Mouse (Mus musculus) gastrocnemius, adult 18-20 months (tissue): ENCODE measurements around the gene Sat2. TPM values are rescaled to one million over a fixed set of nuclear protein-coding genes. Genes with fewer than 3 reads are reported as not detected.
A peak's percentile ranks its signal among the peaks of the same experiment; 100 is the strongest.

Source experiments
- DNase-seq: peaks from one replicate; pipeline ENCODE4 v3.0.0; 2021; ENCODE audit warnings: low spot score
- long read RNA-seq, 2 experiments: library from polyadenylated mRNA; stranded (forward); transcript quantifications; one replicate each; pipeline ENCODE4 v2.0.0; 2021
- total RNA-seq, 2 experiments: library from RNA; stranded (reverse); gene quantifications; 2 replicates each; pipeline ENCODE4 v1.2.3; 2021

Gene Sat2
- 1 to 10 TPM; 2.5 to 2.6 TPM for total RNA-seq
- long read RNA-seq, experiment 1 = 0 reads
- long read RNA-seq, experiment 2, partial matches to known transcripts = 0 of 1 reads
- long read RNA-seq, experiment 2, other reads (novel, unspliced or antisense) = 1 of 1 reads

DNA sequence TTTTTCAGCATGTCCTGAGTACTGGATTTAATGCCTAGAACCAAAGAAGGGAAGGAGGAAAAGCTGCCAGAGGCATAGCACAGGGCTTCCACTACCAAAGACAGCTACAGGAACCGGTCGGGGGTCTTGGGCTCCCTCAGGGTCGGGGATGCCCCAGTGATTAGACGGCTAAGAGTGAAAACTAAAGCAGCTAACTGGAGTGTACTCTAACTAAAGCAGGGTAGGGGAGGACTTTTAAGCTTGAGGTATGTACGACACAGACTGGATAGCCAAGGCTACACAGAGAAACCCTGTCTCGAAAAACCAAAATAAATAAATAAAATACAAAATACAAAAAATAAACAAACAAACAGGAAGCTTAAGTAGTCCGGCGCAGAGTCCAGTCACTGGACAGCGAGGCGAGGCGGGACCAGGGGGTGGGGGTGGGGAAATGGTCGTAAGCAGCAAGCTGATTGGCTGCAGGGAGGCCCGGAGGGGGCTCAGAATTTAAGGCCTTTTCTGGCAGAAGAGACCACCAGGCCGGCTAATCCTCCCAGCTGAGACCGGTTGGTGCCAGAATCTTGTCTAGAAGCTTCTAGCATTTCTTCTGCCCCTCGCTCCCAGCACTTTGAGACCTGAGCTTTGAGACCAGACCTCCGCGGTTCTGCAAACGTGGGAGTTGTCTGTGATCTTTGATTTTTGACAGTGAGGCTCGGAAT is at the start of gene Sat2:
Gene Sat2, plus strand, starts transcription at position 454 of the 698 bp plus-strand sequence.
- DNase-seq = peak; percentile 45

DNA sequence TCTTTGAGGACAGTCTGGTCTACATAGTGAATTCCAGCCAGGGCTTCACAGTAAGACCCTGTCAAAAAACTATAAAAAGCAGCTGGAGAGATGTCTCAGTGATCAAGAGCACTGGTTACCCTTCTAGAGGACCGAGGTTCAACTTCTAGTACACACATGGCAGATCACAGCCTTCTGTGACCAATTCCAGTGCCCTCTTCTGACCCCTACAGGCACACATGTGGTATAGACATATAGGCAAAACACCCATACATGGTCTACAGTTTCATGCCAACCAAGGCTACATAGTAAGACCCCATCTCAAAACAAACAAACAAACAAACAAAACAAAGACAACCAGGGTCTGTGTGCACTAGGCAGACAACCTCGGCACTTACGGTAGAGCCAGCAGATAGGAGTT is 46.6 kb upstream of the Sat2 start:
- no peak for DNase-seq

DNA sequence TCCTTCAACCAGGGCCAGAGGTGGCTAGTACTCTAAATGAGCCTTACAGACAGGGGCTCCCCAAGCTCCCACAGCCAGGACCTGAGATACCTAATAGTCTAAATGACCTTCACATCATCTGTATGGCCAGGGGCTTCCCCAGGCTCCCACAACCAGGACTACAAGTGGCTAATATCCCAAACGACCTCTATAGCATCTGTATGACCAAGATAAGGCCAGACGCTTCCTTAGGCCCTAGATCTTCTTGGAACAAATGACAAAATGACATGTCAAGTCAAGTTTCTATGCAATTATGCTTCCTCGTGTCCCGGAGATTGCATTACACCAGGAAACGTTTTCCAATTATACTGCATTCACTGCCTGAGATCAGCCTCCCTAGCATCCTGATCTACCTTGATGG is 45.5 kb upstream of the Sat2 start:
- no peak for DNase-seq

DNA sequence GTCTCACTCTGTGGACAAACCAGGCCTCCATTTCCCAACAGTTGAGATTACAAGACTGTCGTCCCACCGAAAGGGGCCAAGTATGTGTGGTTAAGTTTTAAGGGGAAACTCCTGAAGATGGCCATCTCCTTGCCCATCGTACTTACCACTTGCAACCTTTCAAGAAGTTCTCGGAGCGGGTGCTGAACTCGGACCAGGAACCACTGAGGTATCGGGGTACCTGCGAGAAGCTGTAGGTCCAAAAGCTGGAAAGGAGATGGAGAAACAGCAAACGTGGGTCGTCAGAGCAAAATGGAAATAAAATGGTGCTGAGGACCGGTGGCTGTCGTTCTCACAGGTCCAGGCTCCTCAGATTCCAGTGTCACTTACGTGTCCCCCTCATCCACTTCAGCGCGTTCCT is 43.5 kb upstream of the Sat2 start:
- no peak for DNase-seq

DNA sequence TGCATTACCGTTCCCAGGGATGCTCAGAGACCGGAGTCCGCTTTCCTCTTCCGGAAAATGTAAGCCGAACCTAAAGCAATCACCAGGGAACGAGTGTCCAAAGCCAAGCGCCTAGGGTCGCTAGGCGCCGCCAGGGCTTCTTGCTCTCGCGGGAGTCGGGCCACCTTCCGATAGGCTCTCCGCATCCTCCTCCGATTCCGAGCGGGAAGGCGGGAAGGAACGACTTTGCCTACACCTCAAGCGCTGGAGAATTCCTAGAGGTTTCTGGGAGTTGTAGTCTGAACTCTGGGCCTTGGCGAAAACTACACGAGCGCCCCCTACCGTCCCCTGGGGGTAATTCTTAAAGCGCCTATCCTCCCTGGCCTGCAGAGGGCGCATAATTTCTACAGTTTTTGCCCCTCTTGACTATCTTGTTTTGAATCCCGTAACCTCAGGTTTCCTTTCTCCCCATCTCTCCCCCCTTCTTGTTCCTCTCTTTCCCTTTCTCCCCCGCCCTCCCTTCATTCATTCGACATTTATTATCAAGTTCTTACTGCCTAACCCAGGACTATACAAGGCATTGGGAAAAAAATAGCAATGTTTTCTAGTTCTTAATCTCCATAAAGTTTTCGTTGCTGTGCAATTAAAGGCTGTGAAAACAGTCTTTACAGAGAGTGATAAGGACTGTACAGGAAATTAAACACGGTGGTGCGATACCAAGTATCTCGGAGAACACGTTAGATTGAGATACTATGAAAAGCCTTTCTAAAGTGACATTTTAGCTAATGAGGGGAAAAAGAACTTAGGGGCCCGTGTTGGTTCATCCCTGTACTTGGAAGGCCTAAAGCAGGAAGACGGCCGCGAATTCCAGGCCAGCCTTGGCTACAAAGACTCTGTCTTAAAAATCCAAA is 42.5 kb upstream of the Sat2 start:
- DNase-seq = peak; percentile 97

DNA sequence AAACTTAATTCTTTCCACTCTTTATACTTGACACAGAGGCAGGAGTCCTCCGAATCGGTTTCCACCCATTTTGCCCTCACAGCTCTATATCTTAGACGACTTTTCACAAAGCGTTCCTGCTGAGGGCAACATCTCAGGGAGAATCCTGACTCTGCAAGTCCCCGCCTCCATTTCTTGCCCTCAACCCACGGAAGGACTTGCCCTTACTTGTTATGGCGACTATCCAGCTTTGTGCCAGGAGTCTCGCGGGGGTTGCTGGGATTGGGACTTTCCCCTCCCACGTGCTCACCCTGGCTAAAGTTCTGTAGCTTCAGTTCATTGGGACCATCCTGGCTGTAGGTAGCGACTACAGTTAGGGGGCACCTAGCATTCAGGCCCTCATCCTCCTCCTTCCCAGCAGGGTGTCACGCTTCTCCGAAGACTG is 41.7 kb upstream of the Sat2 start, which contains the start of the genes Wrap53 and Trp53:
Gene Wrap53, minus strand, starts transcription at position 165 of the 424 bp plus-strand sequence.
Gene Trp53, plus strand, starts transcription at position 269 of the 424 bp plus-strand sequence.
- DNase-seq = peak; percentile 95

DNA sequence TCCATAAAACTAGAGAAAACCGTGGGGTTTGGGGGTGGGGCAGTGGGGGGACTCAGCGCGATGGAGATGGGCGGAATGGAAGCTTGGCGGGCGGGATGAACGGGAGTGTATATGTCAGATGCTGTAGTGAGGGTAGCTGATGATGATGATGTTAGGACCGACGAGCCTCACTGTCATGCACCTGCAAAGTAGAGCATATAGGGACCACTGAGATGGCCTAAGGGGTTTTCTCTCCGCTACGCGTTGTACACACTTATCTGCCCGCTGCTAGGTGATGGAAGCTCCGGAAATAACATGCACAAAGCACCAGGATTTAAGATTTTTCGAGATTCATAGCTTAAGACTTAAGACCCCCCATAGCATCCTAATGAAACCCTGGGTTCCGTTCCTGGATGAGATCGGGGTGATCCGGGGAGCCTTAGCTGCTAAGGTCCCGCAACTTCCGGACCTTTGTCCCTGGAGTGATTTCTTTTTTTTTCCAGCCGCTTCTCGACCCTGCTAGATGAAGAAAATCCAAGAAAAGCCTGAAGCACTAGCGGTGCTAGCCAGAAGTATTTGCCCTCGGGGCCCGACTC is 41.2 kb upstream of the Sat2 start:
- no peak for DNase-seq

DNA sequence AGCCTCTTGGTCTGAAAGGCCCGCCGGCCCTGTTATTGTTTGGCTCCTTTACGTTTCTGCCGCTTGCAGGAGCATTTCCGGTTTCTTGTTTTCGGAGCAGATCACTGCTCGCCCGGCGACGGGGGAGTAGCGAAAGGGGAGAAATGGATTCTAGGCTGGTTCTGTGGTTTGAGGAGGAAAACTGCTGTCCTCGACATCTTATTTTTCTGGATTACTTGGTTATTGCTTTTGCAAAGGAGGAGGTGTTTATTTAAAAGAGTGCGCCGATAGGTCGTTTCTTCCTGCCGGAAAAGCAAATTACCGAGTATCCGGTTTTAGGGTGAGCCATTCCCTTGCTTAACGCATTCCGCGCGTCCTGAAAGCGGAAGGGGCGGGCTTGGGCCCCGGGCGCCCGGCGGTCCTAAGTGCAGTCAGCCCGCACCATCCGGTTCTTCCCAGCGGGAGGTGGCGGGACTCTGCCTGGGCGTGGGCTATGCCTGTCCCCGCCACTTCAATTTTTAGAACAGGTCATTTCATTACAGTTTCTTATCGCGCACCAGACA is 40.6 kb upstream of the Sat2 start:
- peak; percentile 90 for DNase-seq

DNA sequence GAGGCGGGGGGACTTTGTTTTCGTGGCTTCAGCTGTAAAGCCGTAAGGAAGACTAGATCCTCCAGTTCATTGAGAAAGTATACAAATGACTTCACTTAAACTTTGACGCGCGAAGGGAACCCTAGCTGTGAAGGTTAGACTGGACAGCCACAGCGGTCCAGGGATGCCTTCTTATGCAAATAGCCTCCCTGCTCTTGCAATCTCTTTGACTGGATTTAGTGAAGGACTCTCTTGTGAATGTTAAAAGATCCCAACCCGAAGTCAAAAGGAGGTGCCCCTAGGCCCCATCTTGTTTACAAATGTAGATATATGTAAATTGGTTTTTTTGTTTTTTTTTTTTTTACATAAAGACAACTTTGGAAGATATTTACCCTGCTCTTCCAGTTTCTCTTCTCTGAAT is 40.0 kb upstream of the Sat2 start:
- no peak for DNase-seq

DNA sequence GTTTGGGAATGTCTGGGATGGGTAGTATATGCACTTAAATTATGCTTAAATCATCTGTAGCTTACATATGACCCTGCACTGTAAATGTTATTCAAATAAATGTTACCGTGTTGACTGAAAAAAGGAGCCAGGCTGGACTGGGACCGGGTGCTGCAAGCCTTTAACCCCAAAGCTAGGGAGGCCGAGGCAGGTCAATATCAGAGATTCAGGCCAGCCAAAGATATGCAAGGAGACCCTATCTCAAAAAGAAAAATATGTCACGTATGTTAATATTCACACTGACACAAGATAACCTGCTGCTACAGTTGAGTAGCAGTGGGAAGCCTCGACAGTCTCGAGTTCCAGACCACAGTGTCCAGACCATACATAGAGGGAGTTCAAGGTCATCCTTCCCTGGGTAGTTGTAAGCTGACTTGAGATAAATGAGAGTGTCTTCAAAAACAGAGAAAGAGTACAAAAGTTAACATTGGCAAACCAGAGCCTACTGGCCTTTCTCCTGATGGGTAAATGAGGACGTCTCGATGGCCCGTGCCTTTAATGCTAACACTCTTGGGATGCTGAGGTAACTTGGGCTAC is 39.5 kb upstream of the Sat2 start:
- DNase-seq = no peak

DNA sequence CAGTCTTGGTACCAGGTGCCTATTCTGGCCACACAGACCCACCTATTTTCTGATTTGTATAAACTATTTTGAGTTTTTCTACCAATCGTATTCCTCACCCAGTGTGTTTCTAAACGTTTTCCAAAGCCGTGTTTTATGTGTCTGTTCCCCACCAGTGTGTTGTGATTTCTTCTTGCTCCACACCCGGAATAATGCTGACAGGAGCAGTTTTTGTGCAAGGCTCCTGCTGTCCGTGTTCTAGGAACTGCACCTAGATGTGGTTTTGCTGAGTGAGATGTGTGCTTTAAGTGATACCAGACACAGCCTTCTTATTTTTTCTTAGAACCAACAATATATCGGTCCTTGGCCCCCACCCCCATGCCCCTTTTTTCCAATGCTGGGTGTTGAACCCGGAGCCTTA is 37.8 kb upstream of the Sat2 start:
- no peak for DNase-seq

DNA sequence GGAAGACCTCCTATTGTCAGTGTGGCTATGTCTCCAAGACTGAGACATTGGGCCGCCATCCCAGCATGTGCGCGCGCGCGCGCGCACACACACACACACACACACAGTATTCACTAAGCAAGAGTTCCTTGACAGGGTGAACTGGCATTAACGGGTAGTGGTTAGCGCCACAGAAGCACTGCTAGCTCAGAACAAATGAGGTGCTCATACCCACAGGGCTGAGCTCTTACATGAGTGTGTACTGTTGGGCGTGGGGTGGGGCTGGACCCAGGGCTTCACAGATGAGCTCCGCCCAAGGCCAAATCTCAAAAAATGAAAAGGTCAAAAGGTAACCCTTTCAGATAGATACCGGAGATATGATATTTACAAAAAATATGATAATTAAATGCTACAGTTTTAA is 36.9 kb upstream of the Sat2 start:
- no peak for DNase-seq

DNA sequence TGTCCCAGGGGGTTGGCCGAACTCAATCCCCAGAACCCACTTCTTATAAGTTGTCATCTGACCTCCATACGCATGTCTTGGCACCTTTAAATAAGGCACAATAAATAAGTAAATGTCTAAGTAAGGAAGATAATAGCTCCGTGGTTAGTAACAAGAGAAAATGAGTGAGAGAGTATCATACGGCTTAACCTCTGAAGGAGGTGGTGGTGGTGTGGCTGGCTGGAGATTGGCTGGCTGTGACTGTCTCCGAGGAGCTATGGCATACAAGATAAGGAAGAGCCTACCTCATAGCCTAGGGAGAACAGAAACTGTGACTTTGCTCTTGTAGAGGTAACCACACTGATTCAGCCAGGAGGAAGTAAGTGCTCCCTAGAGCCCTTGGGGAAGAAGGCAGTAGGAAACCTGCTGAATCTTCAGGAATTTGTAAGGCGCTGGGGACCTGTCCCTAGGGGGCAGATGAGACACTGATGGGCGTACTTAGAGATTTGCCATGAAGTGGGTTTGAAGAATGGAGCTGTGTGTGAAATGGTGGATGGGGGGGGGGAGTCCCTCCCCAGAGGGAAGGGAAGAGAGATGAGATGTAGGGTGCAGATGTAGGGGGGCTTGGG is 36.0 kb upstream of the Sat2 start:
- DNase-seq = no peak

DNA sequence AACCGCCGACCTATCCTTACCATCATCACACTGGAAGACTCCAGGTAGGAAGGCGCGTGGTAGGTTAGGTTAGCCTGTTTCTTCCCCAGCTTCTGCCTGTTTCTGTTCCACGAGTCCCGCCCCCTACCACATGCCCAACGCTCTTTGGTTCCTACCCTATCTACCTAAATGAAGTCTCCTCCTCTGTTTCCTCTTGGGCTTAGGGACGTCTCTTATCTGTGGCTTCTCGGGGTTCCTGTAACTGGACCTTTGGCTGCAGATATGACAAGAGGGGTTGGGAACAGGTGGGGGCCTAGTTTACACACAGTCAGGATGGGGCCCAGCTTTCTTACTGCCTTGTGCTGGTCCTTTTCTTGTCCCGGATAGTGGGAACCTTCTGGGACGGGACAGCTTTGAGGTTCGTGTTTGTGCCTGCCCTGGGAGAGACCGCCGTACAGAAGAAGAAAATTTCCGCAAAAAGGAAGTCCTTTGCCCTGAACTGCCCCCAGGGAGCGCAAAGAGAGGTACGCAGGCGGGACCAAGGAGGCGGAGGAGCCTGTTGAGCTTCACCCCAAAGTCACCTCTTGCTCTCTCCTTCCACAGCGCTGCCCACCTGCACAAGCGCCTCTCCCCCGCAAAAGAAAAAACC is 32.5 kb upstream of the Sat2 start:
- no peak for DNase-seq

DNA sequence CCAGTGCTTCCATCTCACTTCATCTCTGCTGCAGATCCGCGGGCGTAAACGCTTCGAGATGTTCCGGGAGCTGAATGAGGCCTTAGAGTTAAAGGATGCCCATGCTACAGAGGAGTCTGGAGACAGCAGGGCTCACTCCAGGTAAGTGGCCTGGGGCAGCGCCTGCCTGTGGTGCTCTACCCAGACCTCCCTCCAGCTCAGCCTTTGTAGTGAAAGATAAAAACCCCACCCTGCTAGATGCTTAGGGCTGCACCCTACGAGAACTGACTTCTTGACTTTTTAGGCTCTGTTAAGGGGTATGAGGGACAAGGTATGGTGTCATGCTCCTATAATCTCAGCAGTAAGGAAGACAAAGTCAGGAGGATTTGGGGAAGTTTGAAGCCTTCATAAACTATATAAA is 31.2 kb upstream of the Sat2 start:
- DNase-seq = no peak

DNA sequence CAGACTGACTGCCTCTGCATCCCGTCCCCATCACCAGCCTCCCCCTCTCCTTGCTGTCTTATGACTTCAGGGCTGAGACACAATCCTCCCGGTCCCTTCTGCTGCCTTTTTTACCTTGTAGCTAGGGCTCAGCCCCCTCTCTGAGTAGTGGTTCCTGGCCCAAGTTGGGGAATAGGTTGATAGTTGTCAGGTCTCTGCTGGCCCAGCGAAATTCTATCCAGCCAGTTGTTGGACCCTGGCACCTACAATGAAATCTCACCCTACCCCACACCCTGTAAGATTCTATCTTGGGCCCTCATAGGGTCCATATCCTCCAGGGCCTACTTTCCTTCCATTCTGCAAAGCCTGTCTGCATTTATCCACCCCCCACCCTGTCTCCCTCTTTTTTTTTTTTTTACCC is 30.4 kb upstream of the Sat2 start:
- peak; percentile 76 for DNase-seq

DNA sequence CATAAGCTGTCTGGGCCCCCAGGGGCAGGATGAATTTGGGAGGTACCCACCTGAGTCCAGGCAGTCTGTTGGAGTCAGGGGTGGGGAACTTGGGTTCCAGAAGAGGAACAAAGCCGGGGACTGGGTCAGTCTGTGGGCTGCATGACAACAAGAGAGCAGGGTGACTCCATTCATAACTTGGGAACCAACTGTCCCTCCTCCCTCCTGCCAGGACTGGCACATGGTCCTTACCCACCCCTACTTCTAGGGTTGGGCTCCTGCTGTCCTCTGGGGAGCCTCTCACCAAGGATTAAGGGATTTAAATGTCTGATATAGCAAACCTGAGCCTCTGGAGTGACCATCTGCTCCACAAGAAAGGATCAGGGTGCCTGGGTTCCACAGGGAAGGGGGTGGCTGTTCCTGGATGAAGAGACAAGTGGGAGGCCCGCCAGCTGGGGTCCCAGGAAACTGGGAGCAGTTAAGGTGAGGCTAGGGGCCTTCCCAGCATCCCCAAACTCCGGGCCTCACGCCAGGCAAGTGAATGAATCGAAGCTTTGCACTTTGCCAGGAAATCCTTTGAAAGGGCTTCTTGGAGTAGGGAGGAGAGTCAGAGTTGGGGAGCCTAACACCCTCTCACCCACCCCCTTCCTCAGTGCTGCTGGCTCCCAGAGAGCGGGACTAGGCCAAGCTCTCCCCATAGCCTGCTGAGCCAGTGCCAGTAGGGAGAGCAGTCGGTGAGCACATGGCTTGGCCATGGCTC is 29.8 kb upstream of the Sat2 start:
- DNase-seq = peak; percentile 58

DNA sequence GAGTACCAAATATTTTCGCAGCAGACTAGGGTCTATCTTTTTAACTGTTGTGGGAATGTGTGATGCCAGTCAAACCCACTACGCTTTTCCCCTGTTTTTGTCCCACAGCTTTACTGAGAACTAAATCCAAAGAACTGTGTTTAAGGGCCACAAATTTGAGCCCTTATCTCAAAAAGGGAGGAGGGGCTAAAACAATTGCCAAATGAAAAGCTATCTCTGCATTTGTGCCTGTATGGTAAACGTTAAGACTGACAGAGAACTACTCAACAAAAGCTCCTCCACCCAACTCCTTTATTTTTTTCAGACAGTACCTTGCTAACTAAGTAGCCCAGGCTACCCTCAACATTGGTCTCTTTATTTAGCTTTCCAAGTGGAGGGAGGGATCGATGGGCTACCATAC is 29.0 kb upstream of the Sat2 start:
- no peak for DNase-seq

DNA sequence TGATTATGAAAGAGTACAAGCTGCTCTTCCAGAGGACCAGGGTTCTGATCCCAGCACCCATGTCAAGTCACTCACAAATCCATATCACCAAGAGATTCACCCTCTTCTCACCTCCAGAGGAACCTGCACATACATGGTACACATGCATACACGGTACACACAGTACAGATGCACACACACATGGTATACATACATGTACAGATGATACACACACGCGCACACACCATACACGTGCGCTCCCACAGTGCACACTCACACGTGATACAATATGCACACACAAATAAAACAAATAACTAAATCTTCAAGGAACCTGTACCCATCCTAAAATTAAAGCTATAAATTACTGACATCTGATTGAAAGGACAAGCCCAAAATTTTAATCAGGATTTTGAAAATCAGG is 27.0 kb upstream of the Sat2 start:
- no peak for DNase-seq

DNA sequence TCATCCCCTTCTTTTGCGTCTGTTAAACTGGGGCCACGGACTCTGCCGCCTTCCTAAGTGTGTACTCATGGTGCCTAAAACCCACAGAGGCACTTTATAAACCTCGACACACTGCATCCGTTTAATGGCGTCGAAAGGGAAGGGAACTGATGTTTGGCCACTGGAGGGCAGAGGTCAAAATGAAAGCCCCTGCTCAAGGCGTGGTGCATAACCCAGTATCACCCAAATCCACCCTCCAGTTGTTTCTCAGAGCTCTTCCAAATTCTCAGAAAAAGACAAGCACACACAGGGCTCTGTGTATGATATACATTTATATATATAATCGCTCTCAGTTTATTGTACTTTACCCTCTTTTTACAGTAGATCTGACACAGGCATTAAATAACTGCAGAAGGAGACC is 22.4 kb upstream of the Sat2 start:
- DNase-seq = no peak
